Mouse (Mus musculus): Measurements from ENCODE around the gene Fam19a3. TPM values are rescaled to one million over a fixed set of nuclear protein-coding genes. Genes with fewer than 3 reads are reported as not detected.

The Fam19a3 gene
- total and polyA plus RNA-seq, 2 experiments from 2014 or later, result 0.05 to 0.10 TPM

GRCm38 (mm10) chr3:104785284-104785683 is 3.6 kb upstream of the Fam19a3 start:
- WGBS, result 96% methylated on average over 6 of the region's 6 CpGs
- no peaks in the 10 kb centered on the region for H3K9me3 ChIP-seq (ENCODE audit: low read length)
- ATAC-seq (no peak), DNase-seq (no peak)
- H3K36me3 ChIP-seq (ENCODE audit: insufficient read depth), result no peaks in the 10 kb centered on the region
- no peak overlapping the region for H3K9ac ChIP-seq
- H3K27ac ChIP-seq (ENCODE audit: low read depth, low read length), result no peak overlapping the region
- TF ChIP-seq CTCF (IDR thresholded peaks at IDR 0.05; ENCODE audit: low read depth), result no peak
- no peak overlapping the region for H3K4me3 ChIP-seq (ENCODE audit: low read depth, low read length)
- no peak overlapping the region for H3K4me2 ChIP-seq (ENCODE audit: low read depth)
- peaks cover 25% of the 10 kb centered on the region for H3K27me3 ChIP-seq (ENCODE audit: insufficient read depth, low read length)
- H3K4me1 ChIP-seq (ENCODE audit: insufficient read depth), result 0 out of 2 replicates have a peak, but pooled peaks cover 14% of the 10 kb centered on the region

GRCm38 (mm10) chr3:104783971-104784500 is 2.4 kb upstream of the Fam19a3 start:
- DNase-seq (no peak), ATAC-seq (no peak)
- Histone ChIP-seq H3K9me3 (ENCODE audit: low read length) (no peaks in the 10 kb centered on the region), H3K27me3 (ENCODE audit: insufficient read depth, low read length) (peaks cover 26% of the 10 kb centered on the region), H3K27ac (ENCODE audit: low read depth, low read length) (no peak overlapping the region), H3K4me3 (ENCODE audit: low read depth, low read length) (no peak overlapping the region), H3K4me2 (ENCODE audit: low read depth) (no peak overlapping the region), H3K9ac (no peak overlapping the region), H3K4me1 (ENCODE audit: insufficient read depth) (0 out of 2 replicates have a peak, but pooled peaks cover 11% of the 10 kb centered on the region), H3K36me3 (ENCODE audit: insufficient read depth) (no peaks in the 10 kb centered on the region)
- 44% methylated on average over 14 of the region's 14 CpGs for WGBS
- TF ChIP-seq CTCF (IDR thresholded peaks at IDR 0.05; ENCODE audit: low read depth), result no peak

GRCm38 (mm10) chr3:104782061-104782681 is 531 bp upstream of the Fam19a3 start:
- H3K36me3 ChIP-seq (ENCODE audit: insufficient read depth), result no peaks in the 10 kb centered on the region
- H3K9ac ChIP-seq, result no peak overlapping the region
- peak overlapping the region; percentile 41 for H3K4me3 ChIP-seq (ENCODE audit: low read depth, low read length)
- no peak for TF ChIP-seq CTCF (IDR thresholded peaks at IDR 0.05; ENCODE audit: low read depth)
- 22% methylated on average over 12 of the region's 12 CpGs for WGBS
- H3K4me2 ChIP-seq (ENCODE audit: low read depth), result peak overlapping the region; percentile 91
- H3K27me3 ChIP-seq (ENCODE audit: insufficient read depth, low read length), result peaks cover 44% of the 10 kb centered on the region
- H3K4me1 ChIP-seq (ENCODE audit: insufficient read depth), result 0 out of 2 replicates have a peak, but pooled peaks cover 10% of the 10 kb centered on the region
- no peak overlapping the region for H3K27ac ChIP-seq (ENCODE audit: low read depth, low read length)
- ATAC-seq (no peak), DNase-seq (no peak)
- no peaks in the 10 kb centered on the region for H3K9me3 ChIP-seq (ENCODE audit: low read length)

- H3K4me3 ChIP-seq (ENCODE audit: low read depth, low read length), result peak within 1 kb of the TSS; percentile 41
- ATAC-seq (peak; percentile 44; the same call in 1 of the 2 replicates), DNase-seq (peak; percentile 30)
These were observed 849 bp downstream of the Fam19a3 start, which contains the start of gene Ppm1j for GRCm38 (mm10) chr3:104780561-104781420. TSS of gene Ppm1j (plus strand) at chr3:104781056.

GRCm38 (mm10) chr3:104779949-104780348 is 1.7 kb downstream of the Fam19a3 start:
- DNase-seq (peak; percentile 86), ATAC-seq (peak; percentile 68)
- Histone ChIP-seq H3K9me3 (ENCODE audit: low read length) (no peaks in the 10 kb centered on the region), H3K4me1 (ENCODE audit: insufficient read depth) (0 out of 2 replicates have a peak, but pooled peaks cover 10% of the 10 kb centered on the region), H3K36me3 (ENCODE audit: insufficient read depth) (no peaks in the 10 kb centered on the region), H3K4me2 (ENCODE audit: low read depth) (no peak overlapping the region), H3K27me3 (ENCODE audit: insufficient read depth, low read length) (peaks cover 55% of the 10 kb centered on the region), H3K4me3 (ENCODE audit: low read depth, low read length) (peak overlapping the region; percentile 41; the same call in 1 of the 2 replicates), H3K27ac (ENCODE audit: low read depth, low read length) (no peak overlapping the region), H3K9ac (no peak overlapping the region)
- TF ChIP-seq CTCF (IDR thresholded peaks at IDR 0.05; ENCODE audit: low read depth), result peak; percentile 94
- WGBS, result under 1% methylated on average over 7 of the region's 7 CpGs

More at GRCm38 (mm10) chr3:104780561-104781420, 849 bp downstream of the Fam19a3 start, which contains the start of gene Ppm1j:
- H3K27ac ChIP-seq (ENCODE audit: low read depth, low read length), result no peak within 1 kb of the TSS
- peak within 1 kb of the TSS; percentile 51 for H3K9ac ChIP-seq
- H3K4me2 ChIP-seq (ENCODE audit: low read depth), result peak within 1 kb of the TSS; percentile 91
- 0 out of 2 replicates have a peak, but pooled peaks cover 10% of the 10 kb centered on the region for H3K4me1 ChIP-seq (ENCODE audit: insufficient read depth)
- TF ChIP-seq CTCF (IDR thresholded peaks at IDR 0.05; ENCODE audit: low read depth), result no peak
- under 1% methylated on average over 51 of the region's 56 CpGs for WGBS
- no peaks in the 10 kb centered on the region for H3K36me3 ChIP-seq (ENCODE audit: insufficient read depth)
- peaks cover 55% of the 10 kb centered on the region for H3K27me3 ChIP-seq (ENCODE audit: insufficient read depth, low read length)
- H3K9me3 ChIP-seq (ENCODE audit: low read length), result no peaks in the 10 kb centered on the region

- H3K4me2 ChIP-seq (ENCODE audit: low read depth), result peak overlapping the region; percentile 56
- no peaks in the 10 kb centered on the region for H3K36me3 ChIP-seq (ENCODE audit: insufficient read depth)
- no peak overlapping the region for H3K27ac ChIP-seq (ENCODE audit: low read depth, low read length)
- H3K4me3 ChIP-seq (ENCODE audit: low read depth, low read length), result peak overlapping the region; percentile 22
- H3K4me1 ChIP-seq (ENCODE audit: insufficient read depth), result 0 out of 2 replicates have a peak, but pooled peaks cover 10% of the 10 kb centered on the region
- H3K9ac ChIP-seq, result no peak overlapping the region
- DNase-seq, result peak; percentile 68
- peak; percentile 66 for TF ChIP-seq CTCF (IDR thresholded peaks at IDR 0.05; ENCODE audit: low read depth)
- WGBS, result 3% methylated on average over 20 of the region's 20 CpGs
- peaks cover 47% of the 10 kb centered on the region for H3K27me3 ChIP-seq (ENCODE audit: insufficient read depth, low read length)
- H3K9me3 ChIP-seq (ENCODE audit: low read length), result no peaks in the 10 kb centered on the region
- peak; percentile 38 for ATAC-seq
These were observed 4.3 kb downstream of the Fam19a3 start for GRCm38 (mm10) chr3:104777342-104777741.
